Mouse (Mus musculus) c-Kit-positive CD71-negative TER-119-negative erythroid progenitor cells, embryonic 14.5 days (primary cell): Measurements from ENCODE around the gene Cecr2.
A peak's percentile ranks its signal among the peaks of the same experiment; 100 is the strongest.
"Not testable (repeated sequence)": the region's sequence is repeated elsewhere in the genome, so short reads cannot be mapped to it uniquely, and the experiment has no call there.

Experiments used
- DNase-seq: peaks from one replicate; pipeline ENCODE4 v3.0.0-alpha.2; 2013; ENCODE audit warnings: low read depth

The Cecr2 gene

GRCm38 (mm10) chr6:120665816-120666760, at the start of gene Cecr2:
Gene Cecr2, plus strand, starts transcription at chr6:120666369.
- peak; percentile 56 for DNase-seq

DNA sequence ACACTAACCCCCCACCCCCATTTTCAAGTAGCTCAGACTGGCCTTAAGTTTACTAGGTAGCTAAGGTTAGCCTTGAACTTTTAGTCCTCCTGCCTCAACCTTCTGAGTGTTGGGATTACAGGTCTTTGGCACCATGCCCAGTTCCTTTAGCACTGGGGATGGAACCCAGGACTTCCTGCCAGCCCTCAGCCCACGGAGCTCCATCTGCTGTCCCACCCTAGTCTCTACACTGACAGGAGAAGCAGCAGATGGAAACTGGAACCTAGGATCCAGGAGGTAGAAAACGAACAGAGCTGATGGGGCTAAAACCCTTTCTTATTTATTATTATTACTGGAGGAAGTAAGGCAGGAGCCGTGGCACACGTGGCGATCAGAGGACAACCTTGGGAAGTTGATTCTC, 48.6 kb upstream of the Cecr2 start:
- no peak for DNase-seq

- no peak for DNase-seq
Observed at GRCm38 (mm10) chr6:120618518-120619402, 47.4 kb upstream of the Cecr2 start.

DNA sequence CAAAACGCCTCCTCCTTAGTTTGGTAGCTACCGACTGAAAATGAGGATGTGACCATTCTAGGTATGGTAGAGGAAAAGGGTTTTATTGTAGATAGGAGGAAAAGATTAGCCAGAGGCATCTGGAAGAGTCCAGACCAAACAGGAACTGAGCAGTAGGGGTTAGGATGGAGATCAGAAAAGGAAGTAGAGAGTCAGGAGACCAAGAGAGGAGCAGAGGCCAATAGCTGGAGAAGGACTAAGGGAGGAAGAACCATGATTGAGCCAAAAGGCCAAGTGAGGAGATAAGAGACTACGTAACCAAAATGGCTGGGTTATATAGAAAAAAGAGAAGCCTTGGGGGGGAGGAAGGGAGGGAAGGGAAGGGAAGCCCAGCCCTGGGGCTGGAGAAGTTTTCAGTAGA, 46.0 kb upstream of the Cecr2 start:
- no peak for DNase-seq

GRCm38 (mm10) chr6:120625081-120625480, 41.1 kb upstream of the Cecr2 start:
- no peak for DNase-seq

GRCm38 (mm10) chr6:120627096-120627495, 39.1 kb upstream of the Cecr2 start:
- DNase-seq = no peak

DNA sequence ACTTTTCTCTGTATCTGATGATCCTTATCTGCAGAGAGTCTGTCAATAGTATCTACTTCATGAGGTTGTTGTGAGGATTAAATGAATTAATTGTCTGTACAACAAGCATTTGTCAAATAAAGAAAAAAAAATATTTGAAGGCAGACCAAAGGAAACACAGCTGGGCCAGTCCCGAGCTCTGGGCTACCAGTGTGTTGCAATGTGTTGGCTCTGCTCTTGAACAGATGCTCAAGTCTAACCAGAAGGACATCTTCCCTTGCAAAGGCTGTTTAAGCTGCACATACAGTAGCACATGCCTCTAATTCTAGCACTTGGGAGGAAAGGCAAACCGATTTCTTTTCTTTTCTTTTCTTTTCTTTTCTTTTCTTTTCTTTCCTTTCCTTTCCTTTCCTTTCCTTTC, 37.2 kb upstream of the Cecr2 start:
- DNase-seq = no peak

DNA sequence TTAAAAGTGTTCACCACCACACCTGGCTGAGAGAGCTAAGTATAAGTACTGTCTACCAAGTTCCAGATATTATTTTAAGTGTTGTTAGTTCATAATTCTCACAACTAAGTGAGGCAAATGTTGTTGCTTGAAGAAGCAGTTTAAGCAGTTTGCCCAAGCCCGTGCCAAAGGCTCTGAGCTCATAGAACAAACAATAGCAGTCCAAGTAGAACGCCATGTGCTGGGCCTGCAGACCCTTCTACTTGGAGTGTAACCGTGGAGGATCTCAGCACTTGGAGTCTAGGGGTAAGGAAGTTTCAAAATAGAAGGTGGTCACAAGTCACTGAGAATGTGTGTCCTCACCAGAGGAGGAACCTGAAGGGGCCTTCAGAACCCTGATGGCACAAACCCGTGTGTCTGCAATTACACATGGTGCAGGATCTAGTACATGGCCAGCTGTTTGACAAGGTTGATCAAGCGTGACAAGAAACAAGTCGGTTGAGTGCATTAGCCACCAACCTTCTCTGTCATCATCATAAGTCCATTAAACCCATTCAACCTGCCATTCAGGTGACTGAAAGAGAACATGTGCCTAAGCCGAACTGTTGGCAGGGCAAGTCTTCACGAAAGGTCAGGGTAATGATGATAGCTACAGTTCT, 30.7 kb upstream of the Cecr2 start:
- no peak for DNase-seq

GRCm38 (mm10) chr6:120639547-120639946, 26.6 kb upstream of the Cecr2 start:
- no peak for DNase-seq

- no peak for DNase-seq
Observed at GRCm38 (mm10) chr6:120641866-120642378, 24.2 kb upstream of the Cecr2 start.

DNA sequence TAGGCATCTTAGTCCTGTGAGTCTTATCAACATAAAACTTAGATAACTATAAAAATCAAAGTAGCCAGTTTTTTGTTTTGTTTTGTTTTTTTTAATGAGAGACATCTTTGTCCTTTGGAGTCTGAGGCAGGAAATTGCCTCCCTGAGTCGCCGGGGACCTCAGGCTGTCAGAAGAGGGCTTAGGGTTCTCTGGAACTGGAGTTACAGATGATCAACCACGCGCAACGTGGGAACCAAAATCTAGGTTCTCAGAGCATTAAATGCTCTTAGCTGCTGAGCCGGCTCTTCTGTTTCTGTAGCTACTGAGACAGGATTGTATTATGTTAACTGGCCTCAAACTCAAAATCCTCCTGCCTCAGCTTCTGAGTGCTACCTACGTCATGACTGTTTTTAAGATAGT, 22.4 kb upstream of the Cecr2 start:
- DNase-seq = no peak

- DNase-seq = no peak
Observed at GRCm38 (mm10) chr6:120644346-120645299, 21.5 kb upstream of the Cecr2 start.

- not testable (repeated sequence) for DNase-seq
Observed at GRCm38 (mm10) chr6:120647246-120648028, 18.7 kb upstream of the Cecr2 start.

- DNase-seq = no peak
Observed at GRCm38 (mm10) chr6:120648205-120648604, 18.0 kb upstream of the Cecr2 start.

- no peak for DNase-seq
Observed at GRCm38 (mm10) chr6:120652666-120653065, 13.5 kb upstream of the Cecr2 start.

- DNase-seq = no peak
Observed at GRCm38 (mm10) chr6:120655702-120656101, 10.5 kb upstream of the Cecr2 start.

DNA sequence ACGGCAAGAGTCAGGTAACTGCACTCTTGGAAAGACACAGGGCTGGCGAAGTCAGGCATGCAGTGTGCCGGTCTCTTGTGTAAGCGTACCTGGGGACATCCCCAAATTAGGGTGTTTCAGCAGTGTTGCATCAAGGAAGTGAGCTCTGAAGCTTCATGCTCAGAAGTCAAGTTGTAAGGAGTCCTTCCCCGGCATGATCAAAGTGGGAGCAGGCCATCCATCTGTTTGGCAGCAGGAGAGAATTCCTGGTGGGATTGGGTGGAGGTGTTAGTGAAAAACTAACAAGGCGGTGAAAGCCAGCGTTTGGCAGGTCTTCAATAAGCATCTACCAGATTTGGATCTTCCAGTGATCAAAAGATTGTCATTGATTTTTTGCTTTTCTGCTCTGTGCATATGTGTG, 7.3 kb upstream of the Cecr2 start:
- no peak for DNase-seq

DNA sequence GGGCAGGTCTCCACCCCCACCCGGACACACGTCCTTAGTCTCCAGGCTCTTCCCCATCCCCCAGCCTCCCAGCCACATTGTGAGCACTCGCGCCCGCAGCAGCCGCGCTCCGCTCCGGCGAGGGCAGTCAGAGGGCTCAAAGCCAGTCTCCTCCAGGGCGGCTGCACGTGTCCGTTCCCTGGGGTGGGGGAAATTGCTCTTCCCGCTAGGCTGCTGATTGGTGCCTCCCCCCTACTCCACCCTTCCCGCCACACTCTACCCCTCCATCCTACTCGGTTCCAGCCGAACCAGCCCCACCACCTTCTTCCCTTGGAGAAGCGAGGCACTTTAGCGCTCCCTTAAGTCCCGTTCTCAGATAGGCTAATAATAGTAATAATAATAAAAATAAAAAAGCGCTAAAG, 754 bp upstream of the Cecr2 start:
- DNase-seq = peak; percentile 45

- DNase-seq = no peak
Observed at GRCm38 (mm10) chr6:120666761-120667421, 722 bp downstream of the Cecr2 start.

DNA sequence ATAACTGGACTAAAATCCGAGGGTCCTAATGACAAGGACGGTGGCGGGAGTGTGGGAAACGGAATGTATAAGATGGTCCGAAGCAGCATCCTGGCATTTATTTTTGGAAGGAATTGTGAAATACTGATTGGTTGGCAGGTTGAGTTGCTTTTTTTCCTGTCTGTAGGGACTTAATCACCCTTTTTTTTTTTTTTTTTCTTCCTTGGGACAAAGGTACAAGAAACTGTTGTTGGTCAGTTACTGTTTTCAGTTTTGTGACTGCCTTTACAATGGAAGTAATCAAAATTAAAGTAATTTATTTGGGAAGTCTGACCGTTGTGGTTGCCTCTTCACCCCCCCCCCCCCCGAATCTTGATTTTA, 1.2 kb downstream of the Cecr2 start:
- DNase-seq = no peak
